Mouse (Mus musculus) ES-Bruce4 (cell line): ENCODE data around the gene Tm7sf2.

Source experiments
- CTCF ChIP-seq: IDR thresholded peaks from one replicate; pipeline ENCODE4 v1.8.1; 2011; ENCODE audit warnings: low read depth, low read length
- EP300 ChIP-seq: IDR thresholded peaks from 2 replicates; pipeline ENCODE4 v1.6.1; 2011; ENCODE audit warnings: low read depth, low read length; ENCODE audit not compliant: insufficient read depth
- POLR2A ChIP-seq: IDR thresholded peaks from one replicate; pipeline ENCODE4 v1.8.1; 2011; ENCODE audit warnings: low read length; ENCODE audit not compliant: insufficient read depth

- TF ChIP-seq CTCF: no peak
- TF ChIP-seq POLR2A: no peak
- TF ChIP-seq EP300: no peak
These were observed 1.6 kb downstream of the Tm7sf2 start for GRCm38 (mm10) chr19:6066571-6066970.
